Mouse (Mus musculus): ENCODE results near the gene Oxsm. TPM values are rescaled to one million over a fixed set of nuclear protein-coding genes. Genes with fewer than 3 reads are reported as not detected.

The Oxsm gene
- 10 to 100 TPM; 10.3 to 11.0 TPM for total RNA-seq (2021)

- peak; percentile 92 for DNase-seq
- intact Hi-C loops (cut with DNase I) = loop anchor here (10.0 kb wide), 1 partner anchor 115 kb away; the partner anchor contains the start of gene Top2b
These were observed at the start of gene Oxsm, which contains the start of gene Ngly1 for GRCm38 (mm10) chr14:16249171-16249874. Gene Oxsm, minus strand, starts transcription at chr14:16249808. Gene Ngly1, plus strand, starts transcription at chr14:16249280.

GRCm38 (mm10) chr14:16296816-16297468, 47.3 kb upstream of the Oxsm start:
- no peak for DNase-seq
- intact Hi-C loops (cut with DNase I) = no loop called here

GRCm38 (mm10) chr14:16293921-16294320, 44.3 kb upstream of the Oxsm start:
- no peak for DNase-seq
- intact Hi-C loops (cut with DNase I) = no loop called here

DNA sequence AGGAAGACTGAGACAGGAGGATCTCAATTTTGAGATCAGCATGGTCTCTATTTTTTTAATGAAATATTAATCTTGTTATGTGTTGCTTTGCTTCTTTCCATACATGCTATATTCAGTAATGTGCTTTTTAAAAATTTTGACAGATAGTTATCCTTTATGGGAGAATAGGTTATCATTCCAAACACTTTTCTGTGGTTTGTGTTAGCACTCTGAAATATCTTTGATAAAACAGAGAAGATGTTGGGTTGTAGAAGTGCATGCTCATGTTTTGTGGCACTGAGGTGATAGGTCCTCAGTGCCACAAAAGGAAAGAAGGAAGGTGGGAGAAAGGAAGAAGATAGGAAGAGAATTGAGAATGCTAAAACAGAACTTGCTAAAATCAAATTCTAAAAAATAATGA, 43.4 kb upstream of the Oxsm start:
- intact Hi-C loops (cut with DNase I) = no loop called here
- no peak for DNase-seq

DNA sequence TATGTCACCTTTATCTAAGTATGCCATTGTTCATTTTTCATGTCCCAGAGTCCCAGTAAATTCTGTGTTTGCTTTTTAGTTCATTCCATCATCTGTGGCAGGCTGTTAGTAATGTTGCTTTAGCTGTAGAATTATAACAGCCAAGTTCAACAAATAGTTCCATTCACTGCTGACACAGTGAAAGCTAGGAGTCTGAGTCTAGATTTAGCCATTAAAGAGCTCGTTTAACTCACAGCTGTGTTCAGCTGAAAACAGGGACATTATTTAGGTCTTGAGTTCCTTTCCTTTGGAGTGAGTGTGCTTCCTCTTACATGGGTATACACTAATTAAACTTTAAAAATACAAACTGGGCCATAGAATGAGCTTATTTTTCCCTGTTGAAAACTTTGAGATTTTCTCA, 42.8 kb upstream of the Oxsm start:
- intact Hi-C loops (cut with DNase I) = no loop called here

GRCm38 (mm10) chr14:16283966-16284365, 34.4 kb upstream of the Oxsm start:
- DNase-seq = peak; percentile 3
- intact Hi-C loops (cut with DNase I) = no loop called here

More for the DNA sequence above, 42.8 kb upstream of the Oxsm start:
- no peak for DNase-seq

GRCm38 (mm10) chr14:16279196-16279595, 29.6 kb upstream of the Oxsm start:
- intact Hi-C loops (cut with DNase I) = no loop called here

GRCm38 (mm10) chr14:16273677-16274076, 24.1 kb upstream of the Oxsm start:
- DNase-seq = no peak
- intact Hi-C loops (cut with DNase I) = no loop called here

More at GRCm38 (mm10) chr14:16279196-16279595, 29.6 kb upstream of the Oxsm start:
- no peak for DNase-seq

- intact Hi-C loops (cut with DNase I) = no loop called here
- no peak for DNase-seq
These were observed 20.2 kb upstream of the Oxsm start for GRCm38 (mm10) chr14:16269776-16270175.

GRCm38 (mm10) chr14:16267028-16267427, 17.4 kb upstream of the Oxsm start:
- intact Hi-C loops (cut with DNase I) = no loop called here

DNA sequence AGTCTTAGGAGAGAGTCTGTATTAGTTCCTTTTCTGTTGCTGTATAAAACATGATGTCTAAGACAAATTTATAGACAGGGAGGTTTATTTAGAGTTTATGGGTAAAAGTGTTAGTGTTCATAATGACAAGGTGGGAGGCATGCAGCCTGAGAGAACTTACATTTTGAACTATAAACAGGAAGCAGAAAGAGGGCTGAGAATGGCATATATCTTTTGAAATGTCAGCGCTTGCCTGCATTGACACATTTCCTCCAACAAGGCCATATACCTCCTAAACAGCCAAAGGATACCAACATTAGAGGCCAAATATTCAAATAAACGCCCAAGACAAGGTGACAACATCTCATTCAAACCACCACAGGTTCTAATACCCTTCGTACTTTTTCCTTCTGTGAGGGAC, 12.3 kb upstream of the Oxsm start:
- intact Hi-C loops (cut with DNase I) = no loop called here
- DNase-seq = no peak

More at GRCm38 (mm10) chr14:16267028-16267427, 17.4 kb upstream of the Oxsm start:
- no peak for DNase-seq

DNA sequence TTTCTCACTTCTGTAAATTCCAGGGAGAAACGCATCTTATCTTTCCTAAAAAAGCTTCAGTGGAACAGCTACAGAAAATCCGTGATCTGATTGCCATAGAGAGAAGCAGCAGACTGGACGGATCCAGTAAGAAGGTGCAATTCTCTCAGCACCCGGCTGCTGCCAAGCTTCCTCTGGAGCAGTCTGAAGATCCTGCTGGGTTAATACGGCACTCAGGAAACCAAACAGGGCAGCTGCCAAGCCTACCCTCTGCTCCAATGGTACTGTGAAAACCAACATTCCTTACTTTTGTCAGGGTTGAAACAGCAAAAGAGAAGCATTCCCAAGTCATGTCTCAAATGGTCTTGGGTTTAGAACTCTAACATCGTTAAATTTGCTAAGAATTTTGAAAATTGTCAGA, 10.9 kb upstream of the Oxsm start:
- intact Hi-C loops (cut with DNase I) = no loop called here

DNA sequence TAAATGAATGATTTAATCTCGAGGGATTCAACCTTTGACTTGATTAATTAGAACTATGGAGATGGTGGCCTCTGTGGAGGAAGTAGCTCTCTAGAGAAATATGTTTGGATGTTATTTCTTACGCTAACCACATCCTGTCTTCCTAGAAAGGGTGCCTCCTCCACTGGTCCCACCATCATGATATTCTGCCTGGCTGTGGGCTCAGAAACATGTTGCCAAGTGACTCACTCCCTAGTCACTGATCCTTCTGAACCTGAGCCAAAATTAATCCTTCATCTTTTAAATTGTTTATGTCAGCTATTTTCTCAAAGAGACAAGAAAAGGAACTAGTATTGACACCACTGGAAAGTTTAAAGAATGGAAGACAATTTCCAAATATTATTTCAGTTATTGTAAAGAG, 6.6 kb upstream of the Oxsm start:
- DNase-seq = no peak
- intact Hi-C loops (cut with DNase I) = no loop called here

More for the DNA sequence above, 10.9 kb upstream of the Oxsm start:
- peak; percentile 50 for DNase-seq

DNA sequence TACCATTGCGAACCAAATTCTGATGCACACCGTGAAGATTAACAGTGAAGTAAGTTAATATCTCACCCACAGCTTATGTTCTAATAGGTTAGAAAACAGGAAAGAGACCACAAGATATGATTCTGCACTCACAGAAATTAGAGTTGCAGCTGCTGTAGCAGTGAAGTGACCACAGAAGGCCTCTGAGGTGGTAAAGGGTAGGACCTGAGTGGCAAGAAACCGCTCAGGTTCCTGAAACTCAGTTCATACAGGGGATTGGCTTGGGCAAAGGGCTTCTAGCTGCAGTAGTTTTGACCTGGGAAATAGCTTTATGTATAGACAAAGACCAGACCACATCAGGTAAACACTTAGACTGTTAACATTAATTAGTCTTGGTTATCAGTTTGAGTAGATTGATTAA, 6.1 kb upstream of the Oxsm start:
- no peak for DNase-seq
- intact Hi-C loops (cut with DNase I) = no loop called here

DNA sequence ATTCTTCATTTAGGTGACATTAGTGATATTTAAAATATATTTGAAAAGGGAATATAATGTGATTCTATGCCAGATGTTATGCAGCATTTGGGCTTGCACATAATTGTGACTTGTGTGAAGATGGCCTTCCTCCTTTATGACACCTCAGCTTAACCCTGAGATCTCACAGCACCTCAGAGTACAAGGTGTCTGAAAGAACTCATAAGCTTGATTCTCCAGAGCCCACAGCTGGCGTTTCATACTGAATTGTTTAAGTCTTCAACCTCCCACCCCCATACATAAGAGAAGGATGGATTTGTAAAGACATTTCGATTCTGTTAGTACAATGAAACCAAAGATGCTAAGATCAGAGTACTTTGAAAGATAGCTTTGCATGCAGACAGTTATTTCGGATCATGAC, 491 bp upstream of the Oxsm start:
- DNase-seq = no peak
- intact Hi-C loops (cut with DNase I) = no loop called here

GRCm38 (mm10) chr14:16248603-16249157, 928 bp downstream of the Oxsm start:
- intact Hi-C loops (cut with DNase I) = loop anchor here (10.0 kb wide), 1 partner anchor 116 kb away; the partner anchor contains the start of gene Top2b
- no peak for DNase-seq

DNA sequence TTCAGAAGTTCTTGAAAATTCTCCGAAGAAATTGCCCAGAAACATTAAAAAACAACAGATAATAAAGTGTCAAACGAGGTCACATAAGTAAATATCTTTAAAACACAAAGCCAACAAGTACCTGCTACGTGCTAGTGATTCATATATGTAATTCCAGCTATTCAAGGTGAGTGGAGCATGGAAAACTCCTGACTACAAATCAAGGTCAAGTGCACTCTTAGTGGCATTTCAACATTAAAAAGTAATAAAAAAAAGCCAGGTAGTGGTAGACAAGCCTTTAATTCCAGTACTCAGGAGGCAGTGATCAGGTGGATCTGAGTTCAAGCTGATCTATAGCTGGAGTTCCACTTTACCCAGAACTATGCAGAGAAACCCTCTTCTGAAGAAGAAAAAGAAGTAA, 1.5 kb downstream of the Oxsm start:
- no peak for DNase-seq
- intact Hi-C loops (cut with DNase I) = loop anchor here (10.0 kb wide), 1 partner anchor 117 kb away; the partner anchor contains the start of gene Top2b

GRCm38 (mm10) chr14:16246340-16246912, 3.2 kb downstream of the Oxsm start:
- no peak for DNase-seq
- intact Hi-C loops (cut with DNase I) = loop anchor here (10.0 kb wide), 1 partner anchor 118 kb away; the partner anchor contains the start of gene Top2b

DNA sequence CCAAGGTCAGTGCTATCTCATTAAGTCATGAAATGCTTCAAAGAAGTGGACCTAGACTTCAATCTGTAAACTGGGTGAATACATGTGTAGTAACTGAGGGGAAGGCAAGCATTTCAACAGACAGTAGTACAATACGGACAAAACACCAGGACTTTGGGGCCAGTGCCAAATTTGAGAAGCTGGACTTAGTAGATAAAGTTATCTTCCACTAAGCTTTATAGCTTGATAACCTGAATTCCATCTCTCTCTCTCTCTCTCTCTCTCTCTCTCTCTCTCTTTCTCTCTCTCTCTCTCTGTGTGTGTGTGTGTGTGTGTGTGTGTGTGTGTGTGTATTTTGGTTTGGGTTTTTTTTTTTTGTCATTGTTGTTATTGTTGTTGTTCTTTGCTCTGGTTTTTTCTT, 4.5 kb downstream of the Oxsm start:
- no peak for DNase-seq
- intact Hi-C loops (cut with DNase I) = loop anchor here (10.0 kb wide), 1 partner anchor 120 kb away; the partner anchor contains the start of gene Top2b

GRCm38 (mm10) chr14:16244370-16244769, 5.2 kb downstream of the Oxsm start:
- no peak for DNase-seq
- intact Hi-C loops (cut with DNase I) = loop anchor here (10.0 kb wide), 1 partner anchor 120 kb away; the partner anchor contains the start of gene Top2b
